Comparison of ENCODE assay signal across 9 mouse cellular contexts in the genomic region with DNA sequence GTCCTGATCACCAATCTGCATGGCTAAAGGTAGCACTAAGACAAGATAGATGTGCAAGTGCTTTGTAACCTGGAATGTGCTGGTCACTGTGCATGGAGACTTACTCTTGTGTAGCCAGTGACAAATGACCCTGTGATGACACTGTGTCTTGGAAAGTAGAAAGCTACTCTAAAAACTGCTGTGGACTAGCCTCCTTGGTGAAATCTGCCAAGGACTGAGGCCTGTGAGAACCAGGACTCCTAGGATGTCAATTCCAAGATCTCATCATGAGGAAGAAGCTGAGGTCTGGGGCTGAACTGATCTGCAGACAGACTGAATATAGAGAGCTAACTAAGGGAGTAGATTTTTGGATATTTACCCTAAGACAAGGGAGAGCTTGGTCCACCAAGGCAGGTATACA. TPM values are rescaled to one million over a fixed set of nuclear protein-coding genes. Genes with fewer than 3 reads are reported as not detected.
DNase-seq lines count a peak whose midpoint lies in the region; ATAC-seq and TF ChIP-seq lines count a peak whose summit lies in the region.
"Had no signal": no experiment of that assay in that cellular context is flagged by ENCODE, and none has a peak within 500 bp of the region (broad histone marks: within the 10 kb centered on the region; RNA-seq: fewer than 3 reads in every experiment).

No protein-coding gene starts in this region.

- peaks cover 35% of the 10 kb centered on the region for H3K36me3 ChIP-seq in embryonic facial prominence, embryonic 13.5 days
- peaks cover 65% of the 10 kb centered on the region for H3K36me3 ChIP-seq in liver, embryonic 14.5 days (replicated peaks; ENCODE audit: control insufficient read depth, insufficient read depth, low read depth)

- peaks cover 56% of the 10 kb centered on the region for H3K4me1 ChIP-seq in cerebellum, adult 2 months (ENCODE audit: control insufficient read depth, insufficient read depth, low read length)
- H3K4me1 ChIP-seq in embryonic facial prominence, embryonic 13.5 days, result peaks cover 74% of the 10 kb centered on the region
- H3K4me1 ChIP-seq in liver, embryonic 14.5 days (replicated peaks; ENCODE audit: control insufficient read depth in 2 of 2, insufficient read depth in 2 of 2, low read length in 1 of 2), result peaks cover 62 to 79% of the 10 kb centered on the region in 2 experiments

- H3K27me3 ChIP-seq in cerebellum, adult 2 months (ENCODE audit: control insufficient read depth, insufficient read depth, low read length), result no peaks in the 10 kb centered on the region
- no peaks in the 10 kb centered on the region for H3K27me3 ChIP-seq in embryonic facial prominence, embryonic 13.5 days
- H3K27me3 ChIP-seq in liver, embryonic 14.5 days (ENCODE audit: control insufficient read depth, insufficient read depth, low read length), result no peaks in the 10 kb centered on the region

- H3K27ac ChIP-seq in cerebellum, adult 2 months (ENCODE audit: insufficient read depth, low read length), result peak overlapping the region; percentile 71
- peak overlapping the region; percentile 87 for H3K27ac ChIP-seq in left cerebral cortex, adult 2 months
- H3K27ac ChIP-seq in embryonic facial prominence, embryonic 13.5 days, result peak overlapping the region; percentile 78; the same call in 1 of the 2 replicates
- H3K27ac ChIP-seq in liver, embryonic 14.5 days, result peak overlapping the region; percentile 14; the same call in 1 of the 2 replicates

- no peak for TF ChIP-seq POLR2A in cerebellum, adult 2 months (IDR thresholded peaks at IDR 0.05; ENCODE audit: borderline replicate concordance, insufficient read depth, low read length)

- no peak overlapping the region for H3K4me2 ChIP-seq in embryonic facial prominence, embryonic 13.5 days
- peak overlapping the region; percentile 2; the same call in 1 of the 2 replicates for H3K4me2 ChIP-seq in liver, embryonic 14.5 days (ENCODE audit: low read depth)

- no peak overlapping the region for H3K9ac ChIP-seq in embryonic facial prominence, embryonic 13.5 days
- no peak overlapping the region for H3K9ac ChIP-seq in liver, embryonic 14.5 days (replicated peaks)

- ATAC-seq in embryonic facial prominence, embryonic 13.5 days (ENCODE audit: insufficient number of reproducible peaks, insufficient read depth, low FRiP score, low TSS enrichment, low read depth), result no peak
- ATAC-seq in liver, embryonic 14.5 days (ENCODE audit: insufficient read depth), result no peak

- no peaks in the 10 kb centered on the region for H3K9me3 ChIP-seq in embryonic facial prominence, embryonic 13.5 days
- H3K9me3 ChIP-seq in liver, embryonic 14.5 days (ENCODE audit: control insufficient read depth, low read length), result no peaks in the 10 kb centered on the region

- TF ChIP-seq EP300 in liver, embryonic 14.5 days (IDR thresholded peaks at IDR 0.05; ENCODE audit: low read depth), result no peak

- intact Hi-C loops in left cerebral cortex, adult 2 months (cut with DNase I), result no loop called here

- peak in 1 of 2 experiments; percentile 10 for DNase-seq in cerebellum, adult 2 months
- DNase-seq in cerebellum, adult 11-12 months, result no peak
- no peak for DNase-seq in left cerebral cortex, adult 2 months (ENCODE audit: extremely low spot score in 1 of 2, low spot score in 2 of 2)
- no peak for DNase-seq in left cerebral cortex, adult 11 months (ENCODE audit: low spot score)
- DNase-seq in liver, embryonic 14.5 days (ENCODE audit: low read depth in 3 of 3, low spot score in 3 of 3), result no peak
- DNase-seq in gastrocnemius, adult 8-10 months (ENCODE audit: low spot score in 2 of 2), result no peak
- DNase-seq in ovary, postnatal 36 days (ENCODE audit: low spot score), result no peak
- DNase-seq: right cerebral cortex, postnatal 25 days had no signal

- no peak overlapping the region for H3K4me3 ChIP-seq in cerebellum, adult 2 months (replicated peaks; ENCODE audit: insufficient read depth, low read depth, low read length)
- peak overlapping the region; percentile 13; the same call in 1 of the 2 replicates for H3K4me3 ChIP-seq in left cerebral cortex, adult 2 months
- H3K4me3 ChIP-seq in embryonic facial prominence, embryonic 13.5 days, result no peak overlapping the region
- H3K4me3 ChIP-seq in liver, embryonic 14.5 days (ENCODE audit: insufficient read depth in 1 of 2, low read depth in 2 of 2, low read length in 2 of 2), result no peak overlapping the region

- TF ChIP-seq CTCF in cerebellum, adult 2 months (IDR thresholded peaks at IDR 0.05; ENCODE audit: borderline replicate concordance, insufficient read depth, low read depth, low read length), result no peak
- TF ChIP-seq CTCF in left cerebral cortex, adult 2 months (IDR thresholded peaks at IDR 0.05), result no peak
- TF ChIP-seq CTCF in liver, embryonic 14.5 days (IDR thresholded peaks at IDR 0.05; ENCODE audit: low read depth), result no peak

RNA-seq across cellular contexts. Expression of a gene that starts 10.0 kb away (rescaled TPM):
- polyA plus RNA-seq in cerebellum, adult 2 months (2012; rRNA removed), result 141 and 142 TPM in 2 replicates
- total RNA-seq in left cerebral cortex, adult 2 months (2021), result 100 to 1,000 TPM; 133 to 135 TPM
- polyA plus RNA-seq in embryonic facial prominence, embryonic 13.5 days (2015; fragmentation: Nextera tagmentation; extraction: Ambion mirVana), result 100 and 102 TPM in 2 replicates
- polyA plus RNA-seq in liver, embryonic 14.5 days (2012; rRNA removed), result 72.2 and 81.6 TPM in 2 replicates
- polyA plus RNA-seq in liver, embryonic 14.5 days (2014; fragmentation: Nextera tagmentation; extraction: Ambion mirVana), result 172 and 186 TPM in 2 replicates
- total RNA-seq in gastrocnemius, adult 8-10 months (2022), result 10 to 100 TPM in 3 of 4 experiments, 1 to 10 TPM in 1; 9.1 to 17.5 (median 15.4) TPM

RNA-seq across cellular contexts. Expression of a gene that starts 26.2 kb away (rescaled TPM):
- 1.2 TPM in 2 replicates for polyA plus RNA-seq in cerebellum, adult 2 months (2012; rRNA removed)
- total RNA-seq in left cerebral cortex, adult 2 months (2021), result 1 to 10 TPM; 2.5 to 3.0 TPM
- polyA plus RNA-seq in embryonic facial prominence, embryonic 13.5 days (2015; fragmentation: Nextera tagmentation; extraction: Ambion mirVana), result 86.4 and 86.6 TPM in 2 replicates
- polyA plus RNA-seq in liver, embryonic 14.5 days (2012; rRNA removed), result 25.1 and 47.1 TPM in 2 replicates
- polyA plus RNA-seq in liver, embryonic 14.5 days (2014; fragmentation: Nextera tagmentation; extraction: Ambion mirVana), result 80.9 and 82.6 TPM in 2 replicates
- 1 to 10 TPM; 1.1 to 4.8 (median 3.1) TPM for total RNA-seq in gastrocnemius, adult 8-10 months (2022)

Comparison
In these comparisons a context has a peak if more than half of its experiments do, and no peak if none do; other contexts are left out.
1. H3K27ac ChIP-seq: peak in every context shown above with its lines; median percentile 87 in left cerebral cortex, adult 2 months; 78 in embryonic facial prominence, embryonic 13.5 days; 71 in cerebellum, adult 2 months; 14 in liver, embryonic 14.5 days.
2. RNA of a gene that starts 26.2 kb away (polyA plus RNA-seq): 86.4 to 86.6 TPM in embryonic facial prominence, embryonic 13.5 days and 25.1 to 82.6 TPM in liver, embryonic 14.5 days; 1.2 TPM in cerebellum, adult 2 months; every median in the first group is over 10 times any median in the second.